Mouse (Mus musculus): Measurements from ENCODE around the gene C2cd5.
A peak's percentile ranks its signal among the peaks of the same experiment; 100 is the strongest.
"Not testable (repeated sequence)": the region's sequence is repeated elsewhere in the genome, so short reads cannot be mapped to it uniquely, and the experiment has no call there.

Gene C2cd5

DNA sequence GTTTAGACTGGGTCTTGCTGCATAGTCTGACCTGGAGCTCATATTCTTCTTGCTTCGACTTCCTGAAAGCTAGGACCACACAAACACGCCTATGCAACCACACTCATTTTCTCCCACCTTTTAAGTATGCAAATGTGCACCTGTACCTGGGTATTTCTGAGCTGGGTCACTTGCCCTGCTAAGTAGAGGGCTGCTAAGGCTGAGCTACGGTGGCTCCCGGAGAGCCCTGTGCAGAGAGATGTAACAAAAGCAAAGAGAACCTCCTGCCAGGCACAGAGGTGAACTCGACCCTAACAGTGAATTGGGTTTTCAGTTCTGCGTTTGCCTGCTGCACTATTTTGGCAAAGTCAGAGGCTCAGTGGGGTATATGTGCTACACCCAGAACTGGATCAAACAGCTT lies 112.3 kb downstream of the C2cd5 start:
- DNase-seq (ENCODE audit: low read depth in 1 of 2, low spot score in 2 of 2) = no peak

GRCm38 (mm10) chr6:142986706-142987105 lies 113.2 kb downstream of the C2cd5 start:
- DNase-seq (ENCODE audit: low read depth in 1 of 2, low spot score in 2 of 2) = not testable (repeated sequence)

GRCm38 (mm10) chr6:142985561-142986238 lies 114.2 kb downstream of the C2cd5 start:
- not testable (repeated sequence) for DNase-seq (ENCODE audit: low read depth in 1 of 2, low spot score in 2 of 2)

GRCm38 (mm10) chr6:142979665-142980660 lies 120.0 kb downstream of the C2cd5 start:
- no peak for DNase-seq (ENCODE audit: low read depth in 1 of 2, low spot score in 2 of 2)

GRCm38 (mm10) chr6:142977221-142977620 lies 122.7 kb downstream of the C2cd5 start:
- no peak for DNase-seq (ENCODE audit: low read depth in 1 of 2, low spot score in 2 of 2)

DNA sequence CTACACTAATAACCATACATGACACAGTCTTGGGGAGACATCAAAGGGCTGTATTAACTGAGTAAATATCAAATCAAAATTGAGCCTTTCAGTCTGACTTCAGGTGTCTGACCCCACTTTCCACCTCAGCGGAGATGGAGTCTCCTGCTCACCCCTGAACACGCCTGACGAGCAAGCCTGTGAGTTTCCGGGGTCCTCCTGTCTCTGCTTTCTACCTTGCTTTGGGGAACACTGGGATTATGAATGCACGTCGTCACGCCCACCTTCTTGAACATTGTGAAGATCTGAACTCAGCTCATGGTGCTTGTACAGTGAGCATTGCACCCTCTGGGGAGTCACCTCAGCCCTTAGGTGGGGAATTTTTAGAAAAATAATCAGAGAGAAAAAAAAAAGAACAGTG lies 126.7 kb downstream of the C2cd5 start:
- DNase-seq (ENCODE audit: low read depth in 1 of 2, low spot score in 2 of 2) = no peak

DNA sequence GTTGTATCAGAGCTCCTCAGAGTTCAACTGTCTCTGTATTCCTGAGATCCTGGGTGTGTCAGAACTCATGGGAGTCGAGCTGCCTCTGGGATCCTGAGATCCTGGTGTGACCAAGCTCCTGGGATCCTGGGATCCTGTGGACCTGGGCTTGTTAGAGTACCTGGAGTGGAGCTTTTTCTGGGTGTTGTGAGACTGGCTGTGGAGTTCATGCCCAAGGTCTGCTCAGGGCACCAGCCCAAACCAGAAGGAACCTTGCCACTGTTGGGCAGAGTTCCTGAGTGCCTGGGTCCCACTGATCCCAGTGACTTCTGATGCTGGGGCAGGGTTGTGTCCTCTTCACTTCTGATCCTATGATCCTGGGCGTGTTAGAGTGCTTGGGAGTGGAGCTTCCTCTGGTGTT lies 127.7 kb downstream of the C2cd5 start:
- no peak for DNase-seq (ENCODE audit: low read depth in 1 of 2, low spot score in 2 of 2)

- no peak for DNase-seq (ENCODE audit: low read depth in 1 of 2, low spot score in 2 of 2)
These were observed 132.5 kb downstream of the C2cd5 start for GRCm38 (mm10) chr6:142967407-142967806.

DNA sequence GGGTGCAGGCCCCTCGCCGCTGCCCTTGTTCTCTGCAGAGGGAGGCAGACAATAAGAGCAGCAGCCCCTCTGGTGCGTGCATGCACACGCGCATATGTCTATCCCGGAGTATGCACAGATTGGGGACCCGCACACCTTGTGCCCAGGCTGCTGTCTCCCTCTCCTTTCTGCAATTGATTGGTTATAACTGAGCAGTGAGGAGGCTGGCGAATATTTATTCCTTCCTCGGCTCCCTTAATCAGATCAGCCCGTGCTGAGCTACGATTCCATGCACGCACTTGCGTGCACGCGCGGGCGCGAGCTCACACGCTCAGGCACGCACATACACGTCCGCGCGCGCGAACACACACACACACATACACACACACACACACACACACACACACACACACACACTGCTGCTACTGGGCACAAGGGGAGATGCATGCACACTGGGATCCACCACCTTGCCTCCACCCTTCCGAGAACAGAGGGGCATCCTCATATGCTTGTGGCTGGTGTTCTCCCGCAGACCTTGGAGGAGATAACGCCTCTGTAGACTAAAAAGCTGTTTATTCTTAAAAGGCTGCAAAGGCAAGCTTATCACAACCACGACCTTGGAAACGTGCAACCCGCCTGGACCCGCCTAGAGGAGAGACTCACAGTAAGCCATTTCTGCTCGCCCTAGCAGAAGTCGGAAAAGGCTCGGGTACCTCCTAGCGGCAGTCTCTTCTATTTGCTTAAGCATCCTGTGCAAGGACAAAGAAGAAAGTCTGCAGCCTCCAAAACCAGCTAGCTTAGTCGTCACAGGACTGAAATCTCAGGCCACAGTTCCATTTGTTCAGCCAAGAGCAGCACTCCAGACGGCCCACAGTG lies 135.2 kb downstream of the C2cd5 start:
- DNase-seq (ENCODE audit: low read depth in 1 of 2, low spot score in 2 of 2) = peak in 1 of 2 experiments; percentile 42

DNA sequence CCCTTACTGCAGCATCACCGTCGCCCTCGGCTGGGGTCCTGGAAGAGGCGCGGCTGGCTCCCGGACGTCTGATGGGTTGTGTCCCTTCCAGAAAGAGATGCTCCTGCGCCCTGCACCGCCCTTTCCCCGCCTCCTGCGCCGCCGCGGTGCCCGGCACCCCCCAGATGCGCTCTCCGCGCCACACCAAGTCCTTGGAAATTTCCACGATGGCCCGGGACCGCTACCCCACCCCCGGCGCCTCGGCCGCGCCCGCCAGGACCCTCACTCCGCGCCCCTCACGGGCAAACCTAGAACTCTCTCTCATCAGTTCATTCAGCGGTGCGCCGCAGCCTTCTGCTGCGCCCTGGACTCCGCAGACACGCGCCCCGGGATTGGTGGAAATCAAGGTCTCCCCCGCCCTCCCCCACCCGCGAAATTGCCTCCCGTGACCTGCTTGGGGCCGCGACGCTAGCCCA lies 135.8 kb downstream of the C2cd5 start, which contains the start of gene St8sia1:
Gene St8sia1 (minus strand): TSS at position 377 of the 455 bp plus-strand sequence.
- DNase-seq (ENCODE audit: low read depth in 1 of 2, low spot score in 2 of 2) = no peak

GRCm38 (mm10) chr6:142963480-142964075 lies 136.4 kb downstream of the C2cd5 start:
- no peak for DNase-seq (ENCODE audit: low read depth in 1 of 2, low spot score in 2 of 2)

DNA sequence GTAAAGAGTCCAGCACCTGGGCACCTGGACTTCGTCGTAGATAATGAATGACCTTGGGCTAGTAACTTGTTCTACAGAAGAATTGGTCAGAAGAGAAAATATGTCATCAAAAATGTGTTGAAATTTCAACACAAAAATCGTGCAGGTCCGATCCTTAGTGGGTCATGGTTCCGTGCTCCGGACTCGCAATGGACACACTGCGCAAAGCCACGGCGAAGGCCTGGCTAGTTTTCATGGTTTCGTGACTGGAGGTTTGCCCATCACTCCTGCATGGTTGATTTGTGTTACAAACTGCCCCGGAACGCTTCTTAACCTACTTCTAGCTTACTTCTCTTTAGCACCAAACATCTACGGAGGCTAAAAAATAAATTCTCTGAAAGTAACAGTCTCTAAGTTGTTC lies 137.1 kb downstream of the C2cd5 start:
- no peak for DNase-seq (ENCODE audit: low read depth in 1 of 2, low spot score in 2 of 2)

GRCm38 (mm10) chr6:142962476-142962875 lies 137.5 kb downstream of the C2cd5 start:
- no peak for DNase-seq (ENCODE audit: low read depth in 1 of 2, low spot score in 2 of 2)

DNA sequence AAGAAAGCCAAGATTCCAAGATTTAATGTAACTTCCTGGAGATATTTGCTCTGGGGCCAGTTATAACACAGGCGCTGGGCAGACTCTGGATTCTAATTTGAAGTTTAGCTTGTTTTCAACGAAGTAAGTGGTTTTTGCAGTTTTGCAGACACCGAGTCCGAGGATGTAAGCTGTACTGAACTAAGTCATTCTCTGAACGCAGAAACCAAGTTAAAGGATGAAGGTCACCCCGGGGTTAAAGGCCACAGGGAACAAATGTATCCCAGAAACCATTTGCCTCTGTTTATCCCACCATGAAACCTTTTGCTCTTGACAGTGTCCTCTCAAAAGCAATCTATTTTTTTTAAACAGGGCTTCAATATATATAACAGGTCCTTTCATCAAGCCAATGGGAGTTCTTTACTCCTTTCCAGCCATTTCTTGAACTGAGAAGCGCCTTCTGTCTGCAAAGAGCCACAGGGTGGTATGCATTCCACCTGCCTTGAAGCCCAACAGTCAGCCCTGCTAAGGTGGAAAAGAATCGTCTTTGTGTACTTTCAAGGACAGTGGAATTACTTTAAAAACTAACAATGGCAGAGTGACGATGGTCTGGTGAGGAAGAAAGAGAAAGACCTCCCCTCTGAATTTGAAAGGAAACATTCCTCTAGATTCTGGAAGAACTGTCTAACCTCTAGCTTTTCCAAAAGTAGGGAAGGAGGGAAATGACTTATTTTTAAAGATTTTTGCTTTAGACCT lies 138.1 kb downstream of the C2cd5 start:
- no peak for DNase-seq (ENCODE audit: low read depth in 1 of 2, low spot score in 2 of 2)
